Mouse (Mus musculus): ENCODE measurements around the gene Cacng1. TPM values are rescaled to one million over a fixed set of nuclear protein-coding genes. Genes with fewer than 3 reads are reported as not detected.

Cacng1 gene
- not detected for total RNA-seq (2021)
- 0.08 and 0.18 TPM in 2 replicates for polyA plus RNA-seq (2012; rRNA removed)
- long read RNA-seq, result 0 reads

GRCm38 (mm10) chr11:107716332-107716938 lies at the start of gene Cacng1:
Cacng1 (minus strand) TSS chr11:107716522.
- Histone ChIP-seq H3K4me3 (no peak within 1 kb of the TSS), H3K4me1 (ENCODE audit: control insufficient read depth, insufficient read depth, low read length) (no peaks in the 10 kb centered on the region), H3K9ac (ENCODE audit: low read depth, low read length) (no peak within 1 kb of the TSS), H3K27me3 (ENCODE audit: control insufficient read depth, insufficient read depth, low read length) (no peaks in the 10 kb centered on the region), H3K79me2 (replicated peaks; ENCODE audit: control insufficient read depth, insufficient read depth, low read length) (no peaks in the 10 kb centered on the region), H3K36me3 (ENCODE audit: control insufficient read depth, insufficient read depth, low read length) (no peaks in the 10 kb centered on the region), H3K27ac (no peak within 1 kb of the TSS)
- DNase-seq, result no peak
- intact Hi-C loops (cut with DNase I), result no loop called here
- 76% methylated on average over 16 of the region's 16 CpGs for WGBS
- TF ChIP-seq EP300 (IDR thresholded peaks at IDR 0.05; ENCODE audit: insufficient read depth, low read depth, low read length) (no peak), POLR2A (IDR thresholded peaks at IDR 0.05; ENCODE audit: insufficient read depth, low read depth, low read length) (no peak), CTCF (IDR thresholded peaks at IDR 0.05) (no peak)

- Histone ChIP-seq H3K36me3 (ENCODE audit: control insufficient read depth, insufficient read depth, low read length) (no peaks in the 10 kb centered on the region), H3K79me2 (replicated peaks; ENCODE audit: control insufficient read depth, insufficient read depth, low read length) (no peaks in the 10 kb centered on the region), H3K4me1 (ENCODE audit: control insufficient read depth, insufficient read depth, low read length) (peaks cover 4% of the 10 kb centered on the region; the same call in 1 of the 2 replicates), H3K27me3 (ENCODE audit: control insufficient read depth, insufficient read depth, low read length) (peaks cover 2% of the 10 kb centered on the region; the same call in 1 of the 2 replicates), H3K27ac (no peak overlapping the region), H3K4me3 (no peak overlapping the region), H3K9ac (ENCODE audit: low read depth, low read length) (no peak overlapping the region)
- no peak for TF ChIP-seq POLR2A (IDR thresholded peaks at IDR 0.05; ENCODE audit: insufficient read depth, low read depth, low read length)
- no peak for TF ChIP-seq CTCF (IDR thresholded peaks at IDR 0.05)
- TF ChIP-seq EP300 (IDR thresholded peaks at IDR 0.05; ENCODE audit: insufficient read depth, low read depth, low read length), result no peak
- intact Hi-C loops (cut with DNase I), result no loop called here
- WGBS, result 28% methylated on average over 8 of the region's 8 CpGs
- DNase-seq, result peak in 1 of 2 experiments; percentile 9
These were observed 46.6 kb upstream of the Cacng1 start for GRCm38 (mm10) chr11:107762688-107763460.

- intact Hi-C loops (cut with DNase I), result no loop called here
- H3K9ac ChIP-seq (ENCODE audit: low read depth, low read length), result no peak overlapping the region
- H3K27me3 ChIP-seq (ENCODE audit: control insufficient read depth, insufficient read depth, low read length), result peaks cover 2% of the 10 kb centered on the region; the same call in 1 of the 2 replicates
- H3K79me2 ChIP-seq (replicated peaks; ENCODE audit: control insufficient read depth, insufficient read depth, low read length), result no peaks in the 10 kb centered on the region
- no peak overlapping the region for H3K4me3 ChIP-seq
- H3K27ac ChIP-seq, result no peak overlapping the region
- 32% methylated on average over 10 of the region's 10 CpGs for WGBS
- TF ChIP-seq EP300 (IDR thresholded peaks at IDR 0.05; ENCODE audit: insufficient read depth, low read depth, low read length), result no peak
- no peak for TF ChIP-seq POLR2A (IDR thresholded peaks at IDR 0.05; ENCODE audit: insufficient read depth, low read depth, low read length)
- no peak for TF ChIP-seq CTCF (IDR thresholded peaks at IDR 0.05)
- no peaks in the 10 kb centered on the region for H3K36me3 ChIP-seq (ENCODE audit: control insufficient read depth, insufficient read depth, low read length)
- H3K4me1 ChIP-seq (ENCODE audit: control insufficient read depth, insufficient read depth, low read length), result peaks cover 4% of the 10 kb centered on the region; the same call in 1 of the 2 replicates
- peak in 1 of 2 experiments; percentile 12 for DNase-seq
These were observed 45.6 kb upstream of the Cacng1 start for GRCm38 (mm10) chr11:107761790-107762500.

GRCm38 (mm10) chr11:107760001-107760400 lies 43.7 kb upstream of the Cacng1 start:
- TF ChIP-seq CTCF (IDR thresholded peaks at IDR 0.05) (no peak), EP300 (IDR thresholded peaks at IDR 0.05; ENCODE audit: insufficient read depth, low read depth, low read length) (no peak), POLR2A (IDR thresholded peaks at IDR 0.05; ENCODE audit: insufficient read depth, low read depth, low read length) (no peak)

GRCm38 (mm10) chr11:107759516-107759915 lies 43.2 kb upstream of the Cacng1 start:
- no peaks in the 10 kb centered on the region for H3K36me3 ChIP-seq (ENCODE audit: control insufficient read depth, insufficient read depth, low read length)
- H3K4me1 ChIP-seq (ENCODE audit: control insufficient read depth, insufficient read depth, low read length), result peaks cover 4% of the 10 kb centered on the region; the same call in 1 of the 2 replicates
- H3K4me3 ChIP-seq, result no peak overlapping the region
- TF ChIP-seq EP300 (IDR thresholded peaks at IDR 0.05; ENCODE audit: insufficient read depth, low read depth, low read length), result no peak
- no peak for TF ChIP-seq CTCF (IDR thresholded peaks at IDR 0.05)
- no peak for TF ChIP-seq POLR2A (IDR thresholded peaks at IDR 0.05; ENCODE audit: insufficient read depth, low read depth, low read length)
- DNase-seq, result no peak
- H3K79me2 ChIP-seq (replicated peaks; ENCODE audit: control insufficient read depth, insufficient read depth, low read length), result no peaks in the 10 kb centered on the region
- no peak overlapping the region for H3K27ac ChIP-seq
- peaks cover 2% of the 10 kb centered on the region; the same call in 1 of the 2 replicates for H3K27me3 ChIP-seq (ENCODE audit: control insufficient read depth, insufficient read depth, low read length)
- 77% methylated on average over 9 of the region's 9 CpGs for WGBS
- intact Hi-C loops (cut with DNase I), result no loop called here
- H3K9ac ChIP-seq (ENCODE audit: low read depth, low read length), result no peak overlapping the region

More at GRCm38 (mm10) chr11:107760001-107760400, 43.7 kb upstream of the Cacng1 start:
- Histone ChIP-seq H3K4me3 (no peak overlapping the region), H3K27me3 (ENCODE audit: control insufficient read depth, insufficient read depth, low read length) (peaks cover 2% of the 10 kb centered on the region; the same call in 1 of the 2 replicates), H3K9ac (ENCODE audit: low read depth, low read length) (no peak overlapping the region), H3K27ac (no peak overlapping the region), H3K79me2 (replicated peaks; ENCODE audit: control insufficient read depth, insufficient read depth, low read length) (no peaks in the 10 kb centered on the region), H3K4me1 (ENCODE audit: control insufficient read depth, insufficient read depth, low read length) (peaks cover 4% of the 10 kb centered on the region; the same call in 1 of the 2 replicates), H3K36me3 (ENCODE audit: control insufficient read depth, insufficient read depth, low read length) (no peaks in the 10 kb centered on the region)
- WGBS, result 48% methylated on average over 10 of the region's 10 CpGs
- intact Hi-C loops (cut with DNase I), result no loop called here
- DNase-seq, result no peak
